Mouse (Mus musculus) liver, embryonic 14 days (tissue): ENCODE data around the gene Emc1. TPM values are rescaled to one million over a fixed set of nuclear protein-coding genes. Genes with fewer than 3 reads are reported as not detected.

Experiments used
- polyA plus RNA-seq: library from polyadenylated mRNA; depleted of rRNA; stranded (reverse); fragments of >200 nt; gene quantifications from 2 replicates; pipeline ENCODE4 v1.2.3, GENCODE M21; 2012; rRNA removed

Gene Emc1
- polyA plus RNA-seq: 9.8 and 12.4 TPM in 2 replicates

DNA sequence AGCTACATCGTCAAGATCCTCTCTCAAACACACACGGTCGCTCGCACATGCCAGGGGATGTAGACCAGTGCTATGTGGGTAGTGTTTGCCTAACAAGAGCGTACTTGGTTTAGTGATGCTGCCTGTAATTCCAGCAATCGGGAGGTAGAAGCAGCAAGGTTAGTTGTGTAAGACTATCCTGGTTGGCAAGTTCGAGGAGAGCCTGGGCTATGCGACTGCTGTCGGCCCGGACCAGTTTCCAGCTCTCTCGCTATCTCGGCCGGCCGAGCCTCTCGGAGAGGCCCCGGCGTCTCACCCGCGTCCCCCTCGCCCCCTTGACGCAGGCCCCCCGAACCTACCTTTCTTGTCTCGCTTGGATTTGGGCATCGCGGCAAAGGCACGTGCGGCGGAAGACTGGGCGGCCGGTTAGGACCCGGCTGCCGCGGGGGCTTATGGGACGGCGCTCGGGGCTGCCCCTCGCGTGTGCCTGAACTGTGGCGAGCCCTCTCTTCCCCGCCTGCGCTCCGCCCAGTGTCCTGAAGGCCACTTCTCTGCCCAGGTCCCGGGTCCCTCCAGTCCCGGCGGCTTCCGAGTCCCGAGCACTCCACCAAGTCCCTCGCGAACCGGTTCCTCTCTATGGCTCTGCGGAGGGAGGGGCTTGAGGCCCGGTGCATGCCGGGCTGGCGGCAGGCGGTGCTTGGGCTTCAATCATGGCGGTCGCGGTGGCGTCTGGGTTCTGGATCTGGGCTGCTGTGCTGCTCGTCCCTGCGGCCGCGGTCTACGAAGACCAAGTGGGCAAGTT is at the start of gene Emc1, which contains the start of the genes Mrto4 and Ubr4:
Emc1 (plus strand) TSS at position 657 of the 781 bp plus-strand sequence.
Mrto4 (minus strand) TSS at position 646 of the 781 bp plus-strand sequence.
Ubr4 (plus strand) TSS at position 679 of the 781 bp plus-strand sequence.

DNA sequence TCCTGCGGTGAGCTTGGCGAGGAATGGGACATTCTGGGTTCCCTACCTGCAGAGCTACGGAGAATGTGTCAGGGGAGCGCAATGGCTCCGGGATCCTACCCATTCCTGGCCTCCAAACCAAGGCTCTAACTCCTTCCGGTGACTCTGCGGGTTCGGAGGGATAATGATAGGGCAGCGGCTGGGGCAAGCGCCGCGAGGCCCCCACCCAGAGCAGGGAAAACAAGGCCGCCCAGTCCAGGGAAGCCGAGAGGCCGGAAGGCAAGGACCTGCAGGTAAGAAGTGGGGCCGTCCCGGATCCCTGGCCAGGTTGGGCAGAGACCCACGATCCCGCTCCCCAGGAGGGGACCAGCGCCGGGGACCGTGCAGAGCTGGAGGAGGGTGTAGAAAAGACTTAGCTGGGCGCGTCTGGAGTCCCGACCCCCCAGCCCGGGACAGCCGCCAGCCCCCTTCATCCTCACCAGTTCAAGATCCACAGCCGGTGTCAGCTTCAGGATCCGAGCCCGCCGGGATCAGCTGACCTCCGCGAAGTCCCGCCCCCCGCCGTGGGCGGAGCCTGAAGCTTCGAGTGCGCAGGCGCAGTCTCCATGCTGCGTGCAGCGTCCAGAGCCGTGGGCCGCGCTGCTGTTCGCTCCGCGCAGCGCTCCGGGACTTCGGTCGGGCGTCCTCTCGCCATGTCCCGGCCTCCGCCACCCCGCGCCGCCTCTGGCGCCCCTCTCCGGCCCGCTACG is 42.1 kb upstream of the Emc1 start, which contains the start of the genes Pqlc2 and Akr7a5:
Pqlc2 (minus strand) TSS at position 538 of the 728 bp plus-strand sequence.
Akr7a5 (plus strand) TSS at position 574 of the 728 bp plus-strand sequence.

Other genes starting within 250 kb of the Emc1 start
- gene Minos1, start 221.5 kb upstream of the Emc1 start, polyA plus RNA-seq: 81.7 and 88.0 TPM in 2 replicates
- gene Capzb, start 159.7 kb upstream of the Emc1 start, polyA plus RNA-seq: 67.3 and 73.3 TPM in 2 replicates
- gene Pqlc2, start 41.9 kb upstream of the Emc1 start, polyA plus RNA-seq: 6.0 and 7.5 TPM in 2 replicates
- 7.8 and 8.8 TPM in 2 replicates for gene Akr7a5, start 41.8 kb upstream of the Emc1 start, polyA plus RNA-seq
- 60.3 and 64.6 TPM in 2 replicates for gene Mrto4, start within 50 bp of the Emc1 start, polyA plus RNA-seq
- gene Ubr4, start within 50 bp of the Emc1 start, polyA plus RNA-seq: 45.3 and 53.6 TPM in 2 replicates
- 1.4 TPM in 2 replicates for gene Iffo2, start 178.0 kb downstream of the Emc1 start, polyA plus RNA-seq